Mouse (Mus musculus) heart, embryonic 12.5 days (tissue): ENCODE data around the gene Cul5. TPM values are rescaled to one million over a fixed set of nuclear protein-coding genes. Genes with fewer than 3 reads are reported as not detected.
A peak's percentile ranks its signal among the peaks of the same experiment; 100 is the strongest.

Source experiments
- ATAC-seq: fragments of 200-750 bp; cut with Nextera tagmentation; 2 replicates; pipeline ENCODE4 v1.8.0; 2017; ENCODE audit warnings: moderate TSS enrichment, moderate library complexity; ENCODE audit not compliant: insufficient number of reproducible peaks, low FRiP score
- H3K27ac ChIP-seq: fragments of 300-500 bp; sonication (generic); 2 replicates; pipeline ENCODE4 v1.5.1; 2016; ENCODE audit warnings: mild to moderate bottlenecking, moderate library complexity; ENCODE audit not compliant: poor library complexity, severe bottlenecking
- H3K27me3 ChIP-seq: fragments of 300-500 bp; sonication (generic); replicated peaks from 2 replicates; pipeline ENCODE4 v1.6.1; 2016; ENCODE audit warnings: mild to moderate bottlenecking, moderate library complexity
- H3K36me3 ChIP-seq: fragments of 300-500 bp; sonication (generic); 2 replicates; pipeline ENCODE4 v1.6.1; 2016; ENCODE audit warnings: mild to moderate bottlenecking, moderate library complexity
- H3K4me1 ChIP-seq: fragments of 300-500 bp; sonication (generic); replicated peaks from 2 replicates; pipeline ENCODE4 v1.6.1; 2016; ENCODE audit warnings: mild to moderate bottlenecking
- H3K4me2 ChIP-seq: fragments of 300-500 bp; sonication (generic); 2 replicates; pipeline ENCODE4 v1.6.1; 2016; ENCODE audit warnings: mild to moderate bottlenecking, moderate library complexity
- H3K4me3 ChIP-seq: fragments of 300-500 bp; sonication (generic); 2 replicates; pipeline ENCODE4 v1.5.1; 2016; ENCODE audit warnings: mild to moderate bottlenecking
- H3K9ac ChIP-seq: fragments of 300-500 bp; sonication (generic); 2 replicates; pipeline ENCODE4 v1.6.1; 2016; ENCODE audit warnings: mild to moderate bottlenecking, moderate library complexity
- H3K9me3 ChIP-seq: fragments of 300-500 bp; sonication (generic); replicated peaks from 2 replicates; pipeline ENCODE4 v1.6.1; 2016; ENCODE audit warnings: mild to moderate bottlenecking, moderate library complexity
- WGBS: fragments of 180-500 bp; shearing (Covaris S2); methylation state at CpG from one replicate; pipeline ENCODE4 v1.1.7; 2016; 5-methylcytosine and 5-hydroxymethylcytosine counted together
- polyA plus RNA-seq: library from polyadenylated mRNA; unstranded; fragments of >200 nt; fragmentation: Nextera tagmentation; extraction: Ambion mirVana; gene quantifications from 2 replicates; pipeline ENCODE4 v1.2.1, GENCODE M21; 2016

Cul5 gene
- polyA plus RNA-seq, result 34.2 TPM in 2 replicates

GRCm38 (mm10) chr9:53669680-53670219, at the start of gene Cul5:
Cul5 (minus strand) TSS chr9:53670014.
- Histone ChIP-seq H3K27ac (no peak within 1 kb of the TSS), H3K4me2 (no peak within 1 kb of the TSS), H3K9me3 (no peaks in the 10 kb centered on the region), H3K27me3 (no peaks in the 10 kb centered on the region), H3K9ac (no peak within 1 kb of the TSS), H3K4me1 (peaks cover 11% of the 10 kb centered on the region), H3K36me3 (no peaks in the 10 kb centered on the region), H3K4me3 (no peak within 1 kb of the TSS)
- 51% methylated on average over 5 of the region's 5 CpGs for WGBS
- no peak for ATAC-seq

DNA sequence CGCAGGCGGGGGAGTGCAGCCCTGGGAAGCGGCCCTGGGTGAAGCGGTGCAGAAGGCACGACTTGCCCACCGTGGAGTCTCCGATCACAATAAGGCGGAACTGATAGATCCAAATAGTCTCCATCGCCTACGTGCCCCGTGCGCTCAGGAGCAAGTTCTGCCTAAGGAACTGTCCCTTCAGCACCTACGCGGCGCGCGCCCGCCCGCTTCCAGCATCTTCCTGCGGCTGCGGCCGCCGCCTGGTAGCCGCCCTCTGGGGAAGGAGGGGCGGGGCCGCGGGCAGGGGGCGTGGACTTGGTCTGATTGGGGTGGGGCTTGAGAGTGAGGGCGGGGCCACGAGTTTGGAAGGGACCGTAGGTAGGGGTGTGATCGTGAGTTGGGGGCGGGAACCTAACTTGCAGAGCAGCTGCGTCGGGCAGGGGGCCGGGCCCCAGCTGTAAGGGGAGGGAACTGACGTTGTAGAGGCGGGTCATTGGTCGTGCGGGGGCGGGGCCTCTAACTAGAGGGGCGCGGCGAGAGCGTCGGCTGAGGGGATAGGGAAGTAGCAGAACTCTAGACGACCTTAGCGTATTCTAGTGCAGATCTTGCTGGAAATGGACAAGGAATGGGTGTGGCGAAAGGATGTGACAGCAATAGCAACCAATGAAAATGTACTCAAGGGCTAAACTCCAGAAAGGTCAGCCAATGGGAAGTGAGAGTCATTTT, 36.3 kb upstream of the Cul5 start, which contains the start of gene Rab39:
TSS of gene Rab39 (minus strand) at position 241 of the 705 bp plus-strand sequence.
- Histone ChIP-seq H3K9ac (no peak within 1 kb of the TSS), H3K4me2 (peak within 1 kb of the TSS; percentile 87), H3K4me3 (peak within 1 kb of the TSS; percentile 51), H3K27me3 (no peaks in the 10 kb centered on the region), H3K36me3 (no peaks in the 10 kb centered on the region), H3K9me3 (no peaks in the 10 kb centered on the region), H3K4me1 (peaks cover 13% of the 10 kb centered on the region; the same call in 1 of the 2 replicates), H3K27ac (no peak within 1 kb of the TSS)
- ATAC-seq, result peak; percentile 94
- under 1% methylated on average over 47 of the region's 49 CpGs for WGBS

- peak overlapping the region; percentile 51 for H3K4me3 ChIP-seq
- ATAC-seq, result peak; percentile 40
- H3K4me1 ChIP-seq, result peaks cover 13% of the 10 kb centered on the region; the same call in 1 of the 2 replicates
- no peaks in the 10 kb centered on the region for H3K36me3 ChIP-seq
- H3K9ac ChIP-seq, result no peak overlapping the region
- no peaks in the 10 kb centered on the region for H3K27me3 ChIP-seq
- peak overlapping the region; percentile 87 for H3K4me2 ChIP-seq
- WGBS, result 0% methylated on average over 28 of the region's 28 CpGs
- no peaks in the 10 kb centered on the region for H3K9me3 ChIP-seq
- H3K27ac ChIP-seq, result no peak overlapping the region
Measured at GRCm38 (mm10) chr9:53705491-53705991, 35.7 kb upstream of the Cul5 start.

DNA sequence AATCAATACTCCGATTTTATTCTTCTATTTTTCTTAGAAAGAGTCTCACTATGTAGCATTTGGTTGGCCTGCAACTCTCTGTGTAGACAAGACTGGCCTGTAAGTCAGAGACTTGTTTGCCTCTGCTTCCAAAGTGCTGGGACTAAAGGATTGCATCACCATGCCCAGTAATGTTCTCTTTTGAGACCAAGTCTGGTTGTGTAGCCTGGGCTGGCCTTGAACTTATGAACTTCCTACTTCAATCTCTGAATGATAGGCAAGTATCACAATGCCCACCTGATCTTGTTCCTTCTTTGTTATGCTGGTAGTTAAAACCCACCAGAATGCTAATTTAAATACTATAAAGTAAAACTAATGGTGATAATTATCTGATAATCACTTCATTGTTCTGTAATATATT, 33.2 kb upstream of the Cul5 start:
- Histone ChIP-seq H3K4me1 (peaks cover 13% of the 10 kb centered on the region; the same call in 1 of the 2 replicates), H3K9me3 (no peaks in the 10 kb centered on the region), H3K27ac (no peak overlapping the region), H3K9ac (no peak overlapping the region), H3K27me3 (no peaks in the 10 kb centered on the region), H3K4me3 (no peak overlapping the region), H3K4me2 (no peak overlapping the region), H3K36me3 (no peaks in the 10 kb centered on the region)
- ATAC-seq, result no peak
- 63% methylated on average over 1 of the region's 1 CpGs for WGBS

GRCm38 (mm10) chr9:53700496-53700895, 30.7 kb upstream of the Cul5 start:
- Histone ChIP-seq H3K27ac (no peak overlapping the region), H3K4me2 (no peak overlapping the region), H3K36me3 (no peaks in the 10 kb centered on the region), H3K9ac (no peak overlapping the region), H3K27me3 (no peaks in the 10 kb centered on the region), H3K4me3 (no peak overlapping the region), H3K4me1 (peaks cover 5% of the 10 kb centered on the region; the same call in 1 of the 2 replicates), H3K9me3 (no peaks in the 10 kb centered on the region)
- ATAC-seq, result no peak
- 64% methylated on average over 4 of the region's 4 CpGs for WGBS

DNA sequence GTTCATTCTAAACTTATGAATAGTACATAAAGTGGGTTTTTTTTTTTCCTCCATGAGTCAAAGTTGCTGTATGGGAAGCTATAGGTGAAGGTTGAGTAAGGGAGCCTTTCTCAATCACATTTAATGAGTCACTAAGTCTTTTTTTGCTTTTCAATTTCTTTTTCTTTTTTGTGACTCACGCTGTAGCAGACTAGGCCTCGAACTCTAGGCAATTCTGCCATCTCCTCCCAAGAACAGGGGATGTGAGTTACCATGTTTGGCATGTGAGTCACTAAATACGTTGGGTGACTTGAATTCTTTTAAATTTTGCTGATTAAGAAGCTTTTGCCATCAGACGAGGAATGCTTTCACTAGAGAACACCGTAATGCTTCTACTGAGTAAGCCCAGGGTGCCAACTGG, 26.0 kb upstream of the Cul5 start:
- ATAC-seq, result no peak
- no peak overlapping the region for H3K27ac ChIP-seq
- H3K4me3 ChIP-seq, result no peak overlapping the region
- WGBS, result 81% methylated on average over 5 of the region's 5 CpGs
- no peaks in the 10 kb centered on the region for H3K27me3 ChIP-seq
- H3K4me1 ChIP-seq, result no peaks in the 10 kb centered on the region
- no peaks in the 10 kb centered on the region for H3K36me3 ChIP-seq
- H3K4me2 ChIP-seq, result no peak overlapping the region
- H3K9me3 ChIP-seq, result no peaks in the 10 kb centered on the region
- H3K9ac ChIP-seq, result no peak overlapping the region

DNA sequence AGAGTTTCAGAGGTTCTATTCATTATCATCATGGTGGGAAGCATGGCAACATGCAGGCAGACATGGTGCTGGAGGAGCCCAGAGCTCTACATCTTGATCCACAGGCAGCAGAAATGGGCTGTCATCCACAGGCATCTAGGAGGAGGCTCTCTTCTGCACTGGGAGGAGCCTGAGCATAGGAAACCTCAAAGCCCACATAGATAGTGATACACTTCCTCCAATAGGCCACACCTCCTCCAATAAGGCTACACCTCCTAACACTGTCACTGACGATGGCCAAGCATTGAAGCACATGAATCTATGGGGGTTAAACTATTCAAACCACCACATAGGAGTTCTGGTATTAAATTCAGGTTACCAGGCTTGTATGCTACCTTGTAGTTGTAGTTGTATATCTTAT, 23.9 kb upstream of the Cul5 start:
- H3K4me1 ChIP-seq, result no peaks in the 10 kb centered on the region
- no peaks in the 10 kb centered on the region for H3K27me3 ChIP-seq
- WGBS, result 74% methylated on average over 1 of the region's 1 CpGs
- no peak overlapping the region for H3K4me3 ChIP-seq
- no peaks in the 10 kb centered on the region for H3K9me3 ChIP-seq
- H3K4me2 ChIP-seq, result no peak overlapping the region
- H3K27ac ChIP-seq, result no peak overlapping the region
- no peaks in the 10 kb centered on the region for H3K36me3 ChIP-seq
- no peak for ATAC-seq
- no peak overlapping the region for H3K9ac ChIP-seq

- H3K4me1 ChIP-seq, result no peaks in the 10 kb centered on the region
- no peak for ATAC-seq
- WGBS, result 36% methylated on average over 7 of the region's 7 CpGs
- H3K27ac ChIP-seq, result no peak overlapping the region
- H3K36me3 ChIP-seq, result no peaks in the 10 kb centered on the region
- H3K4me3 ChIP-seq, result no peak overlapping the region
- no peaks in the 10 kb centered on the region for H3K9me3 ChIP-seq
- H3K4me2 ChIP-seq, result no peak overlapping the region
- no peaks in the 10 kb centered on the region for H3K27me3 ChIP-seq
- H3K9ac ChIP-seq, result no peak overlapping the region
Measured at GRCm38 (mm10) chr9:53691745-53692670, 22.2 kb upstream of the Cul5 start.

DNA sequence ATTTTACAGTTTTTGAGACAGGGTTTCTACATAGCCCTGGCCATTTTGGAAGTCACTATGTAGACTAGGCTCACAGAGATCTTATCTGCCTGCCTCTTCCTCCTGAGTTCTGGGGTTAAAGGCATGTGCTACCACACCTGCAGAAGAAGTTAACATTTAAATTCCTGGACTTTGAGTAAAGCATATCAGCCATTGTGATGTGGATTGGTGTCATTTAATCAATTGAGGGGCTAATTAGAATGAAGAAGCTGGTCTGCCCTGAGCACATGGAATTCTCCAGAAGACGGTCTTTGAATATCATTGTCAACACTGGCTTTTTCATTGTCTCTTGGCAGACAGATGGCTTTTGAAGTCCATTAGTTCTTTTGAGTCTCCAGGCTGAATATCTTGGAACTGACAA, 11.0 kb upstream of the Cul5 start:
- H3K27me3 ChIP-seq, result no peaks in the 10 kb centered on the region
- ATAC-seq, result no peak
- no peaks in the 10 kb centered on the region for H3K4me1 ChIP-seq
- no peak overlapping the region for H3K4me2 ChIP-seq
- no peaks in the 10 kb centered on the region for H3K36me3 ChIP-seq
- H3K4me3 ChIP-seq, result no peak overlapping the region
- H3K9ac ChIP-seq, result no peak overlapping the region
- 0 out of 2 replicates have a peak, but pooled peaks cover 4% of the 10 kb centered on the region for H3K9me3 ChIP-seq
- WGBS, result 94% methylated on average over 1 of the region's 1 CpGs
- no peak overlapping the region for H3K27ac ChIP-seq

DNA sequence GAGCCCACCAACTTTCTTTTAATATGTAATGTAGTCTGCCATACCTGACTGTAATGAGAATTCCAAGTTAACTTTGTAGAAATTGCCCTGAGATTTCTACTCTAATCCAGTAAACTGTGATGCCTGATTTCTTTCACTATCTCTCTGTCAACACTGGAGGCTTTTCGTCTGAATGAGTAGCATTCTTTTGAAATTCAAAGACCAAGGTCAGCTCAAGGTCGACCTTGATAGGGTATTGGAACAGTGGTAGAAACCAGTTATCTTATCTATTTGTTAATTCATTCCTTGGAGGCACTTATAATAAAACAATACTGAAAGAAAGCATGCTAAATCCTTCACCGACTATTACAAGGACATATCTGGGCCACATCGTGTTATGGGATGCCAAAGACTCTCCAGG, 7.1 kb upstream of the Cul5 start:
- no peak for ATAC-seq
- Histone ChIP-seq H3K4me1 (no peaks in the 10 kb centered on the region), H3K9me3 (0 out of 2 replicates have a peak, but pooled peaks cover 6% of the 10 kb centered on the region), H3K4me2 (no peak overlapping the region), H3K27me3 (no peaks in the 10 kb centered on the region), H3K9ac (no peak overlapping the region), H3K36me3 (no peaks in the 10 kb centered on the region), H3K27ac (no peak overlapping the region), H3K4me3 (no peak overlapping the region)
- 48% methylated on average over 4 of the region's 4 CpGs for WGBS

DNA sequence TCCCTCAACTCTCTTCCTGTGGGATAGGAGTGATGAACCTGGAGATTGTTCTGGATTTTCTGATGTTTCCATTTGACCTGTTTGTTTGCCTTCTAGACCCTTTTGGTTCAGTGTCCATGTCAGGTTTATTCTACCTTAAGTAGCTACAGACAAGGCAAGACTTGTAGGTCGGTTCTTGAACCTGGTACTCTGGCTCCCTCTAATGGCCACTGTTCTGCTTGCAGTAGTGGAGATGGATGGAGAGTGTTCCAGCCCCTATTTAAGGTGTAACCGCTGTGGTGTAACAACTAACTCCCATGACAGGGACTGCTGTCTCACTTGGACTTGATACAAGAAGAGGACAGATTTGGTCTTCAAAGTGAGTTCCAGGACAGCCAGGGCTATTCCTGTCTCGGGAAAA, 3.8 kb upstream of the Cul5 start:
- Histone ChIP-seq H3K4me3 (no peak overlapping the region), H3K4me1 (no peaks in the 10 kb centered on the region), H3K9me3 (0 out of 2 replicates have a peak, but pooled peaks cover 6% of the 10 kb centered on the region), H3K36me3 (no peaks in the 10 kb centered on the region), H3K4me2 (no peak overlapping the region), H3K9ac (no peak overlapping the region), H3K27ac (no peak overlapping the region), H3K27me3 (no peaks in the 10 kb centered on the region)
- WGBS, result 12% methylated on average over 3 of the region's 3 CpGs
- no peak for ATAC-seq
